Mouse (Mus musculus): ENCODE data around the gene Apba1. TPM values are rescaled to one million over a fixed set of nuclear protein-coding genes. Genes with fewer than 3 reads are reported as not detected.

Gene Apba1
- total RNA-seq, 2 experiments from 2014 or later = 1.7 to 2.3 TPM

DNA sequence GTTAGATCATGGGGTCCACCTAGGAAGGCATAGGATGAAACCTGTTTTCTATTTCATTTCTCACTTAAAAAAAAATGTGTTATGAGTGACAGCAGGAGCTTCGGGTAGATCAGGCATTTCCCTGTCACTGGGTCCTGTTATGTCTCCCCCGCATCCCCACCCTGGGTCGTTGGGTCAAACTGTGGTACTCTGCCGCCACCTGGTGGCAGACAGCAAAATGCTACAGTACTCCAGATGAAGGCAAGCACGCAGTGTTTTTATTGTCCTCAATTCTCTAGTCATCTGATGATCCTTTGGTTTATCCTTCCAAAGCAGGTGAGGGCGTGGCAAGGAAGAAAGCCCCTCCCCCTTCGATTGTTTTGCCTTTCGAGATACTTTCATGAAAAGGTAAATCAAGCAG lies 202.8 kb downstream of the Apba1 start:
- no peak for ATAC-seq (replicated peaks; ENCODE audit: low FRiP score, poor library complexity, severe bottlenecking)

DNA sequence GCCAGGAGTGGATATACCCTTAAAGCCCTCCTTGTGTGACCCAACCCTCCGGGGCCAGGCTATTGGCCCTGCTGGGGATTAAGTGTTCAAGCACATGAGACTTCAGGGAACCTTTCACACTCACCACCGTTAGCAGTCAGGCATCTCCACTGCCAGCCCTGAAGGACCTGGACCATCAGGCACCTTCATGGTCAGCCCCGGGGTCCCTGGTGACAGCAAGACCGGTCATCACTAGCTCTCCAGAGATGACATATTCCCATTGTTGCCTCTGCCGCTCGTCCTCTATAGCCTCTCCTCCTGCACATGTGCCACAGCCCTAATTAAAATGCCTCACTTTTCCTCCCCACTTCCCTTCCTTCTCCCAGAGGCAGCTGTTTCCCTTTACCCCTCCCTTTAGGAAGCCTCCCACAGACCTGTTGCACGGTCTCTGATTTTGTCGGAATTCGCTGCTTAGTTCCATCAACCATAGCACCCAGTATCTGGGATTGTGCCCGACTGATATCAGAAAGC lies 205.8 kb downstream of the Apba1 start:
- ATAC-seq (replicated peaks; ENCODE audit: low FRiP score, poor library complexity, severe bottlenecking) = no peak

DNA sequence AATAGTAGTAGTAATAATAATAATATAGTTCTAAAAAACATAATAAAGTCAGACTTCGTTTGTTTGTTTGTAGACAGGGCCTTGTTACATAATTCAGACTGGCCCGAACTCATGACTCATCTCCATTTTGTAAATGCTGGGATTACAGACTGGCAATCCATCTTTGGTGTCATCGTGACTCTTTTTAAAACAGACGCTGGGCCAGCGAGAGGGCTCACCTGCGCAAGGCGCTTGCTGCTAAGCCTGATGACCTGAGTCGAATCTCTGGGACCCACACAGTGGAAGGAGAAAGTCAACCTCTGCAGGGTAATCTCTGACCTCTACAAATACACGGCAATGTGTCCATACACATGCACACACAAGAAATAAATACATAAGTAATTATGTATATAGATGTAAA lies 207.7 kb downstream of the Apba1 start:
- ATAC-seq (replicated peaks; ENCODE audit: low FRiP score, poor library complexity, severe bottlenecking) = no peak

DNA sequence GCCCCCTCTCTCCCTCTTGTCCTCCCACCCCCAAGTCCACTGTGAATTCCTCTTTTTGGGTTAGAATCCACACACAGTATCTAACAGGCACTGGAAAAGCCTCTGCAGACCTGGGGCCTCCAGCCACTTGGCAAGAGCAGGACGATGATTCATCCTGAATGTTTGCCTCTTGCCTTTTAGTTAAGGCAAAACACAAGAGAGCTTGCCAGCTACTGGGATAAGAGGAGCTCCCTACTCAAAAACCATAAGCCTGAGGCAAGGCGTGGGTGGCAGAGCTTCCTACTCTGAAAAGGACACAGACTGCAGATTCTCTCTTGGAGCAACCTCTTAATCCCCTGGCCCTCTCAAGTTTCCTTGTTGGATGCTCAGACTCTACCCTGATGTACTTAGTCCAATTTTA lies 208.5 kb downstream of the Apba1 start:
- ATAC-seq (replicated peaks; ENCODE audit: low FRiP score, poor library complexity, severe bottlenecking) = no peak

DNA sequence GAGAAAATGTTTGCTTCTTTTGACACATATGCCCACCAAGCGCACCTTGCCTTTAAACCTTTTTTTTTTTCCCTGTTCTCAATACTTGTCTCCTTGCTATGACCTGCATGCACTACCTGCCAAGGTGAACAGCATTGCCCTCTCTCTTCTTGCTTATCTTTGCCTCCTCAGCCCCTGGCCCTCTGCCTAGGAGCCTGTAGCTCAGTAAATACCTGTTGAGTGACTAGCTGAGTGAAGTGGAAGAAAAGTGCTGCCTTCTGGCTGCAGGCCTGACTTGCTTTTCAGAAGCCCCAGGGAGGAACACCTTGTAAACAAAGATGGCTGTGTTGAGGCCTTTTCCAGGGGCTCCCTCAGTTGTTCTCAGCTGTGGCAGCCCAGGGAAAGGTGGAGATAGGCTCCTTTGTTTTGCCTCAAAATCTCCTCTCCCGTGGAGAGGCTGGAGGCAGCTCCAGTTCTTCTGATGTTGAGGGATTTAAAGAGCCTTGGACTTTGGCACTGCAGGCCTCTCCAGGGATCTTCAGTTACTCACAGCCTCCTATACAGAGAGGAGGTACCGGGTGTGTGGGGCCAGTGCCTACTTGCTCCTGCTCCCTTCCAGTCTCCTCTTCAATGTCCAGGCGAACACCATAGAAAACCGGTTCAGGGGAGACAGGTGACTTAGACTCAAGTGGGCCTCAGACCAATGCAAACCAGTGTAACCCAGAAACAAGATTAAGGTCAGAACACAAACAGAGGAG lies 209.6 kb downstream of the Apba1 start:
- no peak for ATAC-seq (replicated peaks; ENCODE audit: low FRiP score, poor library complexity, severe bottlenecking)

- no peak for ATAC-seq (replicated peaks; ENCODE audit: low FRiP score, poor library complexity, severe bottlenecking)
These were observed 210.2 kb downstream of the Apba1 start for GRCm38 (mm10) chr19:23968862-23969225.

- no peak for ATAC-seq (replicated peaks; ENCODE audit: low FRiP score, poor library complexity, severe bottlenecking)
These were observed 211.7 kb downstream of the Apba1 start for GRCm38 (mm10) chr19:23970374-23970773.

GRCm38 (mm10) chr19:23971391-23971790 lies 212.7 kb downstream of the Apba1 start:
- ATAC-seq (replicated peaks; ENCODE audit: low FRiP score, poor library complexity, severe bottlenecking) = no peak

GRCm38 (mm10) chr19:23972881-23973649 lies 214.4 kb downstream of the Apba1 start:
- ATAC-seq (replicated peaks; ENCODE audit: low FRiP score, poor library complexity, severe bottlenecking) = no peak

- ATAC-seq (replicated peaks; ENCODE audit: low FRiP score, poor library complexity, severe bottlenecking) = no peak
These were observed 219.3 kb downstream of the Apba1 start for GRCm38 (mm10) chr19:23977901-23978443.

DNA sequence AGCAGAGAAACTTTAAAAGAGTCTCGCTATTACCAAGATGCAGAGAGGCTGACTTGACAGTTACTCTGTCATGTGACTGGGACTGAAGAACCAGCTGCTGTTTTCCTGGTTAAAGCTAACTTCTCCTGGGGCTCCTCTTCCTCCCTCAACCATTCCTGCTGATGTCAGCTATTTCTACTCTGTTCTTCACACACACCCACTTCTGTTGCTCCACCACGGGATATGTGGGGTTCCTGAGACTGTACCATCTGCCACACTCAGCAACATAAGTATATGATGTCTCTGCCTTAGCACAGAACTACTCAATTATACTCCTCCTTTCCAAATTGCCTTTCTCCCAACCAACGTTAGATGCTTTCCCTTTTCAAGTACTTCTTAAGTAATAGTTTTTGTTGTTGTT lies 221.9 kb downstream of the Apba1 start:
- no peak for ATAC-seq (replicated peaks; ENCODE audit: low FRiP score, poor library complexity, severe bottlenecking)

DNA sequence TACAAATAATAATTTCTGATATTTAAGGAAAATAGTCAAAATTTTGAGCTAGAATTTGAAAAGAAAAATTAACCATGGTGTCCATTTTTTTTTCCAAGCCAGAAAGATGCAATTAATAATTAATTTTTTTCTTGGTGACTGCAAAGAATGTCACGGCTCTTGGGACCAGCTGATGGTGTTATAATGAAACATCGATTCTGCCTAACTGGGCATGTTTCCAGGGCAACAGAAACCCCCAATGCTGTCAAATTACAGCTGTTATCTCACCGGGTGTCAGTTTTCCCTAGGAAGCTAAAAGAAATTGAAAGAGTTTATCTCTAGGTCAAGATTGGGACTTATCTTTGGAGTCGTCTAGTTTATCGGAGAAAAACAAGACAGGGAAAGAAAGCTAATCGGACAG lies 225.5 kb downstream of the Apba1 start:
- ATAC-seq (replicated peaks; ENCODE audit: low FRiP score, poor library complexity, severe bottlenecking) = no peak

DNA sequence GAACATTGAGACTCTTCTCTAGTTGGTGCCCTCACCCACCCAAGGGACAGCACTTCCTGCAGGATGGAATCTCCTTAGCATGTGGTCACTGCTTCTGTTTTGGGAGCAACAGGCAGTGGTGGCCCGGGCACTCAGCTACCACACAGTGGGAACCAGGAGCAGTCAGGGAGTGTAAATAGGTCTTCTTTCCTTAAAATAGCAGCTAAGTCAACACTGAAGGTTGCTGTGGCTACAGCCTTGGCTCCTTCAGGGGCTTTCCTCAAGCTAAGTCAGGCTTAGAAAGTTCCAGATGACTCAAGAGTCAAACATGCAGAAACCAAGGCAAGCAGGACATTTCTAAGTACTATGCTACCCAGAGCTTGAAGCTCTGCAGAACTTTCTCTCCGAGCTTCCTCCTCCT lies 228.6 kb downstream of the Apba1 start:
- no peak for ATAC-seq (replicated peaks; ENCODE audit: low FRiP score, poor library complexity, severe bottlenecking)

DNA sequence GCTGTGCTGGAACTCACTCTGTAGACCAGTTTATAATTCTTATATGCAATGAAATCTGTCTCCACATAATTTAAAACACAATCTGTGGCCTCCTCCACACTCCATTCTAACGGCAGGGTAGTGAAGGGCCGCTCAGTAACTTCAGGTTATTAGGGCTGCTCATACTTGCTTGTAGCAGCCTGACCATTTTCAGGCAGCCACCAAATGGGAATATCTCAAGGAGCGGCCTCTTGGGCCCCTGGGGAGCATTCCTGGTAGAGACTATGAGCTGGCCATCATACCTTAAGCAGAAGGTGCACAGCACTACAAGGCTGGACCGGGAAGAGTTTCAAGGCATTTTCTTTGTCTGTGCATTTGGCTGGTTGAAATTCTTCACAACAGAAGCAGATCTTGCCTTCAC lies 229.5 kb downstream of the Apba1 start:
- no peak for ATAC-seq (replicated peaks; ENCODE audit: low FRiP score, poor library complexity, severe bottlenecking)

- ATAC-seq (replicated peaks; ENCODE audit: low FRiP score, poor library complexity, severe bottlenecking) = no peak
These were observed 237.2 kb downstream of the Apba1 start for GRCm38 (mm10) chr19:23995766-23996399.

Other genes with a start within 250 kb of the Apba1 start
- not detected in 2 replicates for gene 1700028P14Rik, start 106.1 kb upstream of the Apba1 start, total RNA-seq (2015; ENCODE audit: low replicate concordance)
- gene 1700028P14Rik, start 106.1 kb upstream of the Apba1 start, total RNA-seq (2017; ENCODE audit: low replicate concordance) = not detected in 2 replicates
- gene Ptar1, start 71.5 kb upstream of the Apba1 start, total RNA-seq (2015; ENCODE audit: low replicate concordance) = 26.8 and 27.0 TPM in 2 replicates
- 20.4 and 24.7 TPM in 2 replicates for gene Ptar1, start 71.5 kb upstream of the Apba1 start, total RNA-seq (2017; ENCODE audit: low replicate concordance)

All from erythroid progenitor cell, adult 5-6 weeks (primary cell).